Mouse (Mus musculus) bone marrow macrophage, adult 2 months (primary cell): Measurements from ENCODE around the gene Gucy2g.

ENCODE experiments used
- CTCF ChIP-seq: IDR thresholded peaks from 2 replicates; pipeline ENCODE4 v1.5.1; 2012; ENCODE audit warnings: low read depth, mild to moderate bottlenecking, low read length, moderate library complexity
- POLR2A ChIP-seq: IDR thresholded peaks from 2 replicates; pipeline ENCODE4 v1.6.1; 2012; ENCODE audit warnings: mild to moderate bottlenecking, low read depth, low read length, borderline replicate concordance

DNA sequence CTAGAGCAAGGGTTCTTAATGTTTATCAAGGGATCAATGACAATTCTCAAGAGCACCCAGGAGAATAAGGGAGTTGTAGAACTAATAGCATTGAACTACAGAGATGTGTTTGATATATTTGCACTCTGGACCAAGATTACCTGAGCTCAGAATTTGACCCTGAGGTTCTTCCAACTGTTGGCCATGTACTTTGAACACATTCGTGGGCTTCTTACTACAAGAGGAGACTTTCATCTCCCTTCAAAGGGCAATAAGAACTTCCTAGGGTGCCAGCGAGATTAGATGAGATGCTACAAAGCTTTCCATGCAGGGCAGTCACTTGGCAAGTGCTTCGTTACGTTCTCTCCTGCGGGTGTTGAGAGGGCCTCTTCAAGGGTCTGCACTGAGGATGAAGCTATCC lies 6.5 kb upstream of the Gucy2g start:
- TF ChIP-seq POLR2A: no peak
- TF ChIP-seq CTCF: no peak
